Mouse (Mus musculus): ENCODE results near the gene Olfr1299. TPM values are rescaled to one million over a fixed set of nuclear protein-coding genes. Genes with fewer than 3 reads are reported as not detected.

Olfr1299 gene
- not detected in 2 replicates for polyA plus RNA-seq (2012; rRNA removed; ENCODE audit: low replicate concordance)

DNA sequence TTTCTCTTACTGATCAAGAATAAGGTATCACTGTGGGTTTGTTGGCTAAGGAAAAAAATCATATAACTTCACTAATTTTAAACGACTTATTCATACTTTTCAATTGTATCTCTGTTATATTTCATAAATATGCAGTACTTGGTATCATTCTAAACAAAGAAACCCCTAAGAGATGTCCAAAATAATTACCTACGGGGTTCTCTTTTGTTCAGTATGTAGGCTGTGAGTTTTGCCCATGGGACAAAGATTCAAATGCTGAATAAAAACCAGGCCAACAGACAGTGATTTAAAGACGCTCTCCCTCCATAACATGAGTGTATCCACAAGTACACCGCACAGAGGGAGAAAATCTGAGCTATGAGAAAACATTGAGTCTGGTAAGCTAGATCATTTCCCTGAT, at the start of gene Olfr1299:
Gene Olfr1299, plus strand, starts transcription at position 301 of the 400 bp plus-strand sequence.

DNA sequence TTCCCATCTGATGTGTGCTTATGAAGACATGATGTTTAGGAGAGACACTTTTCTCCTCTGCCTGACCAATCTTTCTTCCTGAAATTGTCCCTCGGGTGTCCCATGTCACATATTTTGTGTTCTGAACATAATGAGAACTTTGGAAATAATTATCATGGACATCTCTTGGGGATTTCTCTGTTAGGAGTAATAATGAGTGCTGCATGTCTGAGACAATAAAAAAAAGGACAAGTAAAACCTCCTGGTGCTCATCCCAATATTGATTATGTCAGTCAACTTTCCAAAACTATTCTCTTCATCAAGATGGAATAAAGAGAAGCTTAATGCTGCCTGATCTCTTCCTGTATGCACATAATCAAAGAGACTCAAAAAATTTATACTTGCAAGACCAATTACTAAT, 34.8 kb upstream of the Olfr1299 start, which contains the start of gene Olfr1297:
Gene Olfr1297, minus strand, starts transcription at position 101 of the 400 bp plus-strand sequence.

DNA sequence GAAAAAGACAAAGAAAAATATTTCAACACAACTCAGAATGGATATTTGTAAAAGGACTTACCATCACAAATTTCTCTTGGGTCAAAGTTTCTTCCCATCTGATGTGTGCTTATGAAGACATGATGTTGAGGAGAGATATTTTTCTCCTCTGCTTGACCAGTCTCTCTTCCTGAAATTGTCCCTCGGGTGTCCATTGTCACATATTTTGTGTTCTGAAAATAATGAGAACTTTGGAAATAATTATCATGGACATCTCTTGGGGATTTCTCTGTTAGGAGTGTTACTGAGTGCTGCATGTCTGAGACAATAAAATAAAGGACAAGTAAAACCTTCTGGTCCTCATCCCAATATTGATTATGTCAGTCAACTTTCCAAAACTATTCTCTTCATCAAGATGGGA, 12.1 kb upstream of the Olfr1299 start, which contains the start of gene Olfr1298:
Gene Olfr1298, minus strand, starts transcription at position 101 of the 400 bp plus-strand sequence.

Other genes with a start within 250 kb of the Olfr1299 start
- gene Olfr1286, start 238.3 kb upstream of the Olfr1299 start, polyA plus RNA-seq (2012; rRNA removed; ENCODE audit: low replicate concordance), result not detected in 2 replicates
- not detected in 2 replicates for gene Olfr1287, start 212.3 kb upstream of the Olfr1299 start, polyA plus RNA-seq (2012; rRNA removed; ENCODE audit: low replicate concordance)
- gene Olfr1288, start 187.3 kb upstream of the Olfr1299 start, polyA plus RNA-seq (2012; rRNA removed; ENCODE audit: low replicate concordance), result not detected in 2 replicates
- not detected in 2 replicates for gene Olfr1289, start 180.6 kb upstream of the Olfr1299 start, polyA plus RNA-seq (2012; rRNA removed; ENCODE audit: low replicate concordance)
- gene Olfr1290, start 167.6 kb upstream of the Olfr1299 start, polyA plus RNA-seq (2012; rRNA removed; ENCODE audit: low replicate concordance), result not detected in 2 replicates
- gene Olfr1291-ps1, start 164.2 kb upstream of the Olfr1299 start, polyA plus RNA-seq (2012; rRNA removed; ENCODE audit: low replicate concordance), result not detected in 2 replicates
- not detected in 2 replicates for gene Olfr1293-ps, start 136.2 kb upstream of the Olfr1299 start, polyA plus RNA-seq (2012; rRNA removed; ENCODE audit: low replicate concordance)
- gene Olfr1294, start 121.1 kb upstream of the Olfr1299 start, polyA plus RNA-seq (2012; rRNA removed; ENCODE audit: low replicate concordance), result not detected in 2 replicates
- gene Olfr1295, start 91.7 kb upstream of the Olfr1299 start, polyA plus RNA-seq (2012; rRNA removed; ENCODE audit: low replicate concordance), result not detected in 2 replicates
- gene Olfr1297, start 34.9 kb upstream of the Olfr1299 start, polyA plus RNA-seq (2012; rRNA removed; ENCODE audit: low replicate concordance), result not detected in 2 replicates
- gene Olfr1298, start 12.2 kb upstream of the Olfr1299 start, polyA plus RNA-seq (2012; rRNA removed; ENCODE audit: low replicate concordance), result not detected in 2 replicates
- gene Olfr1301, start 89.6 kb downstream of the Olfr1299 start, polyA plus RNA-seq (2012; rRNA removed; ENCODE audit: low replicate concordance), result not detected in 2 replicates
- not detected in 2 replicates for gene Olfr1302, start 116.0 kb downstream of the Olfr1299 start, polyA plus RNA-seq (2012; rRNA removed; ENCODE audit: low replicate concordance)
- not detected in 2 replicates for gene Olfr1303, start 158.9 kb downstream of the Olfr1299 start, polyA plus RNA-seq (2012; rRNA removed; ENCODE audit: low replicate concordance)
- gene Olfr1305, start 215.7 kb downstream of the Olfr1299 start, polyA plus RNA-seq (2012; rRNA removed; ENCODE audit: low replicate concordance), result not detected in 2 replicates

Measured in mammary gland, adult 2 months (tissue).